Mouse (Mus musculus) heart, embryonic 12.5 days (tissue): ENCODE results near the gene Coro7. TPM values are rescaled to one million over a fixed set of nuclear protein-coding genes. Genes with fewer than 3 reads are reported as not detected.

ENCODE experiments used
- ATAC-seq: fragments of 200-750 bp; cut with Nextera tagmentation; 2 replicates; pipeline ENCODE4 v1.8.0; 2017; ENCODE audit warnings: moderate TSS enrichment, moderate library complexity; ENCODE audit not compliant: insufficient number of reproducible peaks, low FRiP score
- H3K27ac ChIP-seq: fragments of 300-500 bp; sonication (generic); 2 replicates; pipeline ENCODE4 v1.5.1; 2016; ENCODE audit warnings: mild to moderate bottlenecking, moderate library complexity; ENCODE audit not compliant: poor library complexity, severe bottlenecking
- H3K27me3 ChIP-seq: fragments of 300-500 bp; sonication (generic); replicated peaks from 2 replicates; pipeline ENCODE4 v1.6.1; 2016; ENCODE audit warnings: mild to moderate bottlenecking, moderate library complexity
- H3K36me3 ChIP-seq: fragments of 300-500 bp; sonication (generic); 2 replicates; pipeline ENCODE4 v1.6.1; 2016; ENCODE audit warnings: mild to moderate bottlenecking, moderate library complexity
- H3K4me1 ChIP-seq: fragments of 300-500 bp; sonication (generic); replicated peaks from 2 replicates; pipeline ENCODE4 v1.6.1; 2016; ENCODE audit warnings: mild to moderate bottlenecking
- H3K4me2 ChIP-seq: fragments of 300-500 bp; sonication (generic); 2 replicates; pipeline ENCODE4 v1.6.1; 2016; ENCODE audit warnings: mild to moderate bottlenecking, moderate library complexity
- H3K4me3 ChIP-seq: fragments of 300-500 bp; sonication (generic); 2 replicates; pipeline ENCODE4 v1.5.1; 2016; ENCODE audit warnings: mild to moderate bottlenecking
- H3K9ac ChIP-seq: fragments of 300-500 bp; sonication (generic); 2 replicates; pipeline ENCODE4 v1.6.1; 2016; ENCODE audit warnings: mild to moderate bottlenecking, moderate library complexity
- H3K9me3 ChIP-seq: fragments of 300-500 bp; sonication (generic); replicated peaks from 2 replicates; pipeline ENCODE4 v1.6.1; 2016; ENCODE audit warnings: mild to moderate bottlenecking, moderate library complexity
- WGBS: fragments of 180-500 bp; shearing (Covaris S2); methylation state at CpG from one replicate; pipeline ENCODE4 v1.1.7; 2016; 5-methylcytosine and 5-hydroxymethylcytosine counted together
- polyA plus RNA-seq: library from polyadenylated mRNA; unstranded; fragments of >200 nt; fragmentation: Nextera tagmentation; extraction: Ambion mirVana; gene quantifications from 2 replicates; pipeline ENCODE4 v1.2.1, GENCODE M21; 2016

Coro7 gene
- polyA plus RNA-seq, 1 experiment from 2014 or later: 14.8 TPM

DNA sequence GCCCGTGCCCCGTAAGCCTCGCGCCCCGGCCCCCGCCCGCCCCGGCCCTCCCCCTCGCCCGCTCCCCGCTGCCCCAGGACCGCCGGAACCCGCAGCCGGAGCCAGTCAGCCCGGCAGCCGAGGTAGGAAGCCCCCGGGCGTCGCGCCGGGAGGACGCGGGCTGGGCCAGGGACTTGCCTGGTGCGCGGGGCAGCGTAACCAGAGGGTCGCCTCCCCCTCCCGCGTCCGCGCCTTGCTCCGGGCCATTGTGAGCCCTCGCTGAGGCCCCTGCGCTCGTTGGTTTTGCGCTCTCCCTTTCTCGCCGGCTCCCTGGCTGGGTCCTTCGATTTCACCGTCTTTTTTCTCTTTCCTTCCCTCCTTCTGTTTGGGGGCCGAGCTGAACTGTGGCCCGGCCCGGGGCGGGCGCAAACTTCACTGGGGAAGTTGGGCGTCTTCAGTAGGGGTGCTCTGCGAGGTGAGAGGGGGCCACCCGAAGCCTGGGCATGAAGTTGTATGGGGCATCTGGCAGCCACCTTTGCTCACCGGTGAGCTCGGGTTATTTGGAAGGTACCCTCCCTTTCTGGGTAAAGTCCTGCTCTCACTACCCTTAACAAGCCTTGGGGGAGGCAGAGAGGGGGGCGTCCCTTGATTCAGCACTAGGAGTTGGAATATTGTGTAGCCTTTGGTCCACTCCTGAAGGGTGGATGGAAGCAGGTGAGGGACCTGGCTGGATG is 84.6 kb downstream of the Coro7 start:
- Histone ChIP-seq H3K4me3 (peak overlapping the region; percentile 87), H3K4me2 (peak overlapping the region; percentile 78), H3K27ac (peak overlapping the region; percentile 96), H3K9ac (peak overlapping the region; percentile 97), H3K9me3 (no peaks in the 10 kb centered on the region), H3K27me3 (no peaks in the 10 kb centered on the region), H3K36me3 (peaks cover 10% of the 10 kb centered on the region), H3K4me1 (peaks cover 64% of the 10 kb centered on the region)
- ATAC-seq: peak; percentile 22
- under 1% methylated on average over 48 of the region's 52 CpGs for WGBS

GRCm38 (mm10) chr16:4593971-4594813 is 85.4 kb downstream of the Coro7 start, which contains the start of gene Glis2:
Gene Glis2, plus strand, starts transcription at chr16:4594713.
- H3K4me2 ChIP-seq: peak within 1 kb of the TSS; percentile 78
- H3K4me1 ChIP-seq: peaks cover 56% of the 10 kb centered on the region
- H3K9ac ChIP-seq: peak within 1 kb of the TSS; percentile 97
- peak; percentile 86 for ATAC-seq
- H3K27me3 ChIP-seq: no peaks in the 10 kb centered on the region
- peak within 1 kb of the TSS; percentile 87 for H3K4me3 ChIP-seq
- H3K9me3 ChIP-seq: no peaks in the 10 kb centered on the region
- peaks cover 14% of the 10 kb centered on the region for H3K36me3 ChIP-seq
- H3K27ac ChIP-seq: peak within 1 kb of the TSS; percentile 96
- under 1% methylated on average over 21 of the region's 74 CpGs for WGBS

DNA sequence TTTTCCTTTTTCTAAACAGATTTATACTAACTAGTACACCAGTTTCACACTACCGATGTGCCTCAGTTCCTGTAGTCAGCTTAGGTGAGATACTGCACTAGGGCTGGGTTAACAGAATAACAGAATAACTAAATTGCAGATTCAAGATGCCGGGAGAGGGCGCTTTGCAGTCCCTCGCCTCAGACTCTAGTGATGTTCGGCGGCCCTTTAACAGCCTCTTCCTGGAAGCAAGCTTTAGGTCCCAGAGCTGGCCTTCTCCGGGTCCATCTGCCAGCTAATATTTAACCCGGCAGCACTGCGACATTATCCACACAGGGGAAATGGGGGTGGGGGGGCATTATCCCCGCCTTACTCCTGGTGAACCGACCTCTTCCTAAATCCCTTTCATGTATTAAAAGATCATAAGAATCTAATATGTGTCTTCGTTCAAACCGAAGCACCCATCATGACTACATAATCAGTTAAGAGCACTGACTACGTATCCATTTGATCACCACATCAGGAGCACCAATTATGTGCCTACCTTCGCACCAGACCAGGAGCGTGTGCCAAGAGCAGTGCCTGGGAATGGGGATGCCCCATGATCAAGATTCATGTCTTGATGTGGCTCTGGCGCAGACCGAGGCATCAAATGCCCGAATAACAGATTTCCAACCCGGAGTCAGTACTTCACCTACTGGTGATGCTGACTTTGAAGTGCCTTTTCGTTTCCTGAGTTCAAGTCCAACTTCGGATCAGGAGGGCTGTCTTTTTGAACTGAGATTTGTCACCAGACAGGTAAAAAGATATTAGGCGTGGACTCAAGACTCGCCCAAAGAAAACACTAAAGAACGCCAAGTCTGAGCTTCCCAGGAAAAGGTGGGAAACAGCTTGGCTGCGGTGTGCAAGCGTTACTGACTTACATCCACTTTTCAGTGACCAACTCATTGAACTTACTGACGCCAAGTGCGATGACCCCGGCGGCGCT is 86.4 kb downstream of the Coro7 start:
- peaks cover 47% of the 10 kb centered on the region for H3K4me1 ChIP-seq
- no peaks in the 10 kb centered on the region for H3K27me3 ChIP-seq
- no peaks in the 10 kb centered on the region for H3K9me3 ChIP-seq
- 13% methylated on average over 32 of the region's 32 CpGs for WGBS
- H3K36me3 ChIP-seq: peaks cover 14% of the 10 kb centered on the region
- H3K27ac ChIP-seq: peak overlapping the region; percentile 96
- peak overlapping the region; percentile 87 for H3K4me3 ChIP-seq
- peak overlapping the region; percentile 78 for H3K4me2 ChIP-seq
- ATAC-seq: no peak
- peak overlapping the region; percentile 97 for H3K9ac ChIP-seq

DNA sequence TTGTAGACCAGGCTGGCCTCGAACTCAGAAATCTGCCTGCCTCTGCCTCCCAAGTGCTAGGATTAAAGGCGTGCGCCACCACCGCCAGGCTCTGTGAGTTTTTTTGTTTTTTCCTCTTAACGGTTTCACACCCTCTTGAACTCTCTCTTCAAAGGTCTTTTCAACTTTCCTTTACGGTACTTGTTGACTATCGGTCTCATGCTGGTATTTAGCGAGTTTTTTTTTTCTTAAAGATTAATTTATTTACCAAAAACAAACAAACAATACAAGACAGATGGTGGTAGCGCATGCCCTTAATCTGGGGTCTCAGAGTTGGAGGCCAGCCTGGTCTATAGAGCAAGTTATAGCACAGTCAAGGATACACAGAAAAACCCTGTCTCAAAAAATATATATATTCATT is 89.3 kb downstream of the Coro7 start:
- 91% methylated on average over 9 of the region's 9 CpGs for WGBS
- H3K4me1 ChIP-seq: peaks cover 37% of the 10 kb centered on the region
- no peak for ATAC-seq
- H3K4me2 ChIP-seq: no peak overlapping the region
- H3K27ac ChIP-seq: no peak overlapping the region
- no peaks in the 10 kb centered on the region for H3K27me3 ChIP-seq
- no peak overlapping the region for H3K9ac ChIP-seq
- peaks cover 14% of the 10 kb centered on the region for H3K36me3 ChIP-seq
- no peaks in the 10 kb centered on the region for H3K9me3 ChIP-seq
- H3K4me3 ChIP-seq: no peak overlapping the region

DNA sequence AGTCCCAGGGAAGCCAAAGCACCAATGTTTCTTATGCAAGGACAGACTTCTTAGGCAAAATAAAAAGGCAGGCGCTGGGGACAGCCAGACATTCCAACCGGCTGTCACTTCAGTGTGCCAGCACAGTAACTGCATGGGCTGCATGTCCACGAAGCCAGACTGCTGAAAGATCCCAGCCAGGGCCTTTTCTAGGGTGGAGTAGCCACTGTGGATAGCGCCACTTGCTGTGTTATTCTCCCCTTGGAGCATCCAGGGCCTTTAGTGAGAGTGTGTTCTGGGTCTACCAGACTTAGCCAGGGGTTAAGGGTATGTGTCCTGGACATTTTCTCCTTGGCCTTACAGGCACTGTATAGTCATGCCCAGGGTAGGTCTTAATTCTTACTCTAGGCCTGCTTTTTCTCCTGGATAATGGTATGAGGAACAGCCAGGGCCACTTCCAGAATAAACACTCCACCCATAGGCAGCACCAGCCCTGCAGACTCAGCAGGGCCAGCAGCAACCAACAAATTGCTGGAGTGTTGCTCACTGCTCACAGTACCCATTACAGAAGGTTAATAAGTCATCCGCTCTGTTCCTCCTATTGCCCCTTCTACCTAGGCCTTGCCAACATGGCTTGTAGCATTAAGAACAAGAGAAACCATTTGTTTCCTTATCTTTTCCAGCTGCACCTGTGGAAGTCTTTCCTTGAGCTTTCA is 91.9 kb downstream of the Coro7 start:
- Histone ChIP-seq H3K9me3 (no peaks in the 10 kb centered on the region), H3K36me3 (peaks cover 14% of the 10 kb centered on the region), H3K27ac (peak overlapping the region; percentile 93), H3K27me3 (no peaks in the 10 kb centered on the region), H3K4me1 (peaks cover 31% of the 10 kb centered on the region), H3K4me3 (no peak overlapping the region), H3K9ac (peak overlapping the region; percentile 32), H3K4me2 (peak overlapping the region; percentile 66; the same call in 1 of the 2 replicates)
- 32% methylated on average over 5 of the region's 5 CpGs for WGBS
- ATAC-seq: no peak

GRCm38 (mm10) chr16:4586531-4587123 is 93.0 kb downstream of the Coro7 start:
- peak; percentile 99 for ATAC-seq
- peak overlapping the region; percentile 66 for H3K4me2 ChIP-seq
- peak overlapping the region; percentile 93 for H3K27ac ChIP-seq
- H3K36me3 ChIP-seq: peaks cover 14% of the 10 kb centered on the region
- WGBS: under 1% methylated on average over 43 of the region's 43 CpGs
- no peaks in the 10 kb centered on the region for H3K9me3 ChIP-seq
- peaks cover 26% of the 10 kb centered on the region for H3K4me1 ChIP-seq
- peak overlapping the region; percentile 41 for H3K4me3 ChIP-seq
- peak overlapping the region; percentile 69 for H3K9ac ChIP-seq
- no peaks in the 10 kb centered on the region for H3K27me3 ChIP-seq

- peak overlapping the region; percentile 66 for H3K4me2 ChIP-seq
- peaks cover 26% of the 10 kb centered on the region for H3K4me1 ChIP-seq
- peak overlapping the region; percentile 31 for H3K9ac ChIP-seq
- no peaks in the 10 kb centered on the region for H3K9me3 ChIP-seq
- WGBS: 7% methylated on average over 14 of the region's 14 CpGs
- peak overlapping the region; percentile 79 for H3K27ac ChIP-seq
- peak; percentile 13 for ATAC-seq
- no peaks in the 10 kb centered on the region for H3K27me3 ChIP-seq
- peaks cover 10% of the 10 kb centered on the region for H3K36me3 ChIP-seq
- H3K4me3 ChIP-seq: peak overlapping the region; percentile 41
Observed at GRCm38 (mm10) chr16:4585642-4586530, 93.7 kb downstream of the Coro7 start.

DNA sequence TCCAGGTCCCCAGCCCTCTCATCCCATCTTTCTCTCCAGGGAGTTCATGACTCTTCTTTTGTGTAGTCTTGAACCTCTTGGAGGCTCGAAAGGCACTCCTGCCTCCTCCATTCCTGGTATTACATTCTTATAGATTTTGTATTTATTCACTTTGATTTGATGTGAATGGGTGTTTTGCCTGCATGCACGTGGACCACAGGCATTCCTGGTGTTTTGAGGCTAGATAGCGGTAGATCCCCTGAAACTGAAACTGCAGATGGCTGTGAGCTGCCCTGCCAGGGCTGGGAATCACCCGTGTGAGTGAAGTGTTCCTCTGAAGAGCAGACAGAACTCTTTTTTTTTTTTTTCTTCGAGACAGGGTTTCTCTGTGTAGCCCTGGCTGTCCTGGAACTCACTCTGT is 95.1 kb downstream of the Coro7 start:
- Histone ChIP-seq H3K4me2 (no peak overlapping the region), H3K4me3 (no peak overlapping the region), H3K36me3 (0 out of 2 replicates have a peak, but pooled peaks cover 2% of the 10 kb centered on the region), H3K9ac (no peak overlapping the region), H3K27me3 (no peaks in the 10 kb centered on the region), H3K4me1 (peaks cover 26% of the 10 kb centered on the region), H3K27ac (no peak overlapping the region), H3K9me3 (no peaks in the 10 kb centered on the region)
- ATAC-seq: no peak
- 74% methylated on average over 5 of the region's 5 CpGs for WGBS

GRCm38 (mm10) chr16:4583807-4584206 is 95.8 kb downstream of the Coro7 start:
- Histone ChIP-seq H3K4me3 (no peak overlapping the region), H3K4me1 (peaks cover 30% of the 10 kb centered on the region), H3K36me3 (no peaks in the 10 kb centered on the region), H3K27me3 (no peaks in the 10 kb centered on the region), H3K9me3 (no peaks in the 10 kb centered on the region), H3K27ac (no peak overlapping the region), H3K4me2 (no peak overlapping the region), H3K9ac (no peak overlapping the region)
- WGBS: 81% methylated on average over 3 of the region's 3 CpGs
- ATAC-seq: no peak
